Mouse (Mus musculus): ENCODE results near the gene Alkbh8. TPM values are rescaled to one million over a fixed set of nuclear protein-coding genes. Genes with fewer than 3 reads are reported as not detected.

Gene Alkbh8
- polyA plus RNA-seq, 1 experiment from 2014 or later, result 19.2 TPM

Other genes with a start within 250 kb of the Alkbh8 start
- gene Cwf19l2, start 68.5 kb downstream of the Alkbh8 start, polyA plus RNA-seq (2014; fragmentation: Nextera tagmentation; extraction: Ambion mirVana), result 12.2 and 12.8 TPM in 2 replicates
- gene Gucy1a2, start 197.6 kb downstream of the Alkbh8 start, polyA plus RNA-seq (2014; fragmentation: Nextera tagmentation; extraction: Ambion mirVana), result 2.0 and 2.7 TPM in 2 replicates

Data from embryonic facial prominence, embryonic 14.5 days (tissue).